Mouse (Mus musculus) limb, embryonic 11.5 days (tissue): ENCODE measurements around the gene Nipal4. TPM values are rescaled to one million over a fixed set of nuclear protein-coding genes. Genes with fewer than 3 reads are reported as not detected.

Experiments
- ATAC-seq: fragments of 200-750 bp; cut with Nextera tagmentation; 2 replicates; pipeline ENCODE4 v1.8.0; 2017; ENCODE audit warnings: low read depth; ENCODE audit not compliant: insufficient number of reproducible peaks, low FRiP score, low TSS enrichment
- DNase-seq: peaks from one replicate; pipeline ENCODE4 v3.0.0-alpha.2; 2015; ENCODE audit warnings: low spot score
- H3K27ac ChIP-seq: fragments of 300-500 bp; sonication (generic); replicated peaks from 2 replicates; pipeline ENCODE4 v1.5.1; 2014; ENCODE audit warnings: low read depth, mild to moderate bottlenecking, low read length
- H3K27me3 ChIP-seq: fragments of 300-500 bp; sonication (generic); 2 replicates; pipeline ENCODE4 v1.6.1; 2014; ENCODE audit warnings: mild to moderate bottlenecking, low read length, mixed read lengths; ENCODE audit not compliant: control insufficient read depth, insufficient read depth
- H3K36me3 ChIP-seq: fragments of 300-500 bp; sonication (generic); 2 replicates; pipeline ENCODE4 v1.6.1; 2014; ENCODE audit warnings: mild to moderate bottlenecking, low read length, moderate library complexity, mixed read lengths; ENCODE audit not compliant: control insufficient read depth, insufficient read depth
- H3K4me1 ChIP-seq: fragments of 300-500 bp; sonication (generic); 2 replicates; pipeline ENCODE4 v1.6.1; 2014; ENCODE audit warnings: low read length, mixed read lengths; ENCODE audit not compliant: control insufficient read depth, insufficient read depth
- H3K4me2 ChIP-seq: fragments of 300-500 bp; sonication (generic); 2 replicates; pipeline ENCODE4 v1.6.1; 2014; ENCODE audit warnings: low read depth, mild to moderate bottlenecking, moderate library complexity; ENCODE audit not compliant: severe bottlenecking
- H3K4me3 ChIP-seq: fragments of 300-500 bp; sonication (generic); 2 replicates; pipeline ENCODE4 v1.5.1; 2014; ENCODE audit warnings: low read depth, low read length
- H3K9ac ChIP-seq: fragments of 300-500 bp; sonication (generic); 2 replicates; pipeline ENCODE4 v1.6.1; 2014; ENCODE audit warnings: mild to moderate bottlenecking, low read length
- H3K9me3 ChIP-seq: fragments of 300-500 bp; sonication (generic); 2 replicates; pipeline ENCODE4 v1.6.1; 2016; ENCODE audit warnings: low read length; ENCODE audit not compliant: control insufficient read depth
- WGBS: fragments of 180-500 bp; shearing (Covaris S2); extraction: QIAGEN DNeasy Blood & Tissue Kit; methylation state at CpG from one replicate; pipeline ENCODE4 v1.1.7; 2014; 5-methylcytosine and 5-hydroxymethylcytosine counted together
- polyA plus RNA-seq: library from polyadenylated mRNA; unstranded; fragments of >200 nt; fragmentation: Nextera tagmentation; extraction: Ambion mirVana; gene quantifications from 2 replicates; pipeline ENCODE4 v1.2.1, GENCODE M21; 2014

The Nipal4 gene
- polyA plus RNA-seq, 1 experiment from 2014 or later = 0.71 TPM

- no peaks in the 10 kb centered on the region for H3K27me3 ChIP-seq
- H3K27ac ChIP-seq = no peak overlapping the region
- H3K9me3 ChIP-seq = no peaks in the 10 kb centered on the region
- H3K4me2 ChIP-seq = no peak overlapping the region
- no peak overlapping the region for H3K9ac ChIP-seq
- WGBS = 92% methylated on average over 7 of the region's 7 CpGs
- H3K4me3 ChIP-seq = no peak overlapping the region
- no peaks in the 10 kb centered on the region; the same call in 1 of the 2 replicates for H3K36me3 ChIP-seq
- DNase-seq = no peak
- H3K4me1 ChIP-seq = no peaks in the 10 kb centered on the region; the same call in 1 of the 2 replicates
- ATAC-seq = no peak
Observed at GRCm38 (mm10) chr11:46126317-46126716, 40.0 kb downstream of the Nipal4 start.

DNA sequence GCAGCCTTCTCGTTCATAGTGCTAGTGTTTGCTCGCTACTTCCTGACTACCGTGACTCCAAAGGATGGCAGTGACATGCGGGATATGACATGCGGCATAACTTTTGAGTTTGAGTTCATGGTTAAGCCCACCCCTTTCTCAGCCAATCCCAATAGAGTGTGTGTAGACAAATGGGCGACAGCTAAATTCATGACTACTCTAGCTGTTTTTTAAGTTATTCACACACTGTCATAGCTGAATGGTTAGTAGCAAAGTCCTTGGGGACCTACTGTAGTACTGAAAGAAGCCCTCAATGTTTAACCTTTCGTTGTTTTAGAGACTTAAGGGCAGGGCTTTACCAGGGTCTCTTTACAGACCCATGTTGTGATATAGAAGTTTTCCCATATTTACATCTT lies 40.5 kb downstream of the Nipal4 start:
- H3K4me3 ChIP-seq = no peak overlapping the region

DNA sequence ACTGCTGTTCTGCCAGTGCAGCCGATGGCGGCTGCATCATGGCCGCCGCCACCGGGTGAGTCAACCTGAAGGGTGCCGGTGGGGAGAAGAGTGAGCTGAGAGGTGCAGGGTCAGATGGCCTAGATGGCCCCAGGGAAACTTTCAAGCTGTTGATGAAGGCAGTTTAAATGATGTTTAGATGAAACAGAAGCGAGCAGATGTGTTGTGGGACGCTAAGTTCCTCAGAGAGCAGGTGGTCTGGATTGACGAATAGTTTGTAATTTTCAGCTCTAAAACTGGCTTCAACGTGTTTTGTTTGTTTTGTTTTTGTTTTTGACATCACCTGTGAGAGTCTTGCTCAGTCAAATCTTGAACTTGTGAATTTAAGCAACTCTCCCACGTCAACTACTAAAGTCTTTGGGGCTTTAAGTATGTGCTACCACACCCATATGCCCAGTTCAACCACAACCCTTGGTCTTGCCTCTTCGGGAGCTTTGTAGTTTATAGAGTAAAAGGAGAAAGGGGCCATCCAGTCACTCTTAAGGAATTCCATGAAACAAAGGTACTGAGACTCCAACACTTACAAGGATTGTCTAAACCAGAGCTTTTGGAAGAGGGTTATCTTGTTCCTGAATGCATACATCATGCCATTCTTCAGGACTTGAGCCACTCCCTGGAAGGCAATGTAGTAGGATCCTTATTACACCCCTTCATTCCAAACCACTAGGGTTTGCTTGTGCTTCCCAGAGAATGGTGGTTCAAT lies 41.0 kb downstream of the Nipal4 start:
- 91% methylated on average over 12 of the region's 12 CpGs for WGBS
- Histone ChIP-seq H3K4me1 (no peaks in the 10 kb centered on the region; the same call in 1 of the 2 replicates), H3K27me3 (no peaks in the 10 kb centered on the region), H3K36me3 (no peaks in the 10 kb centered on the region; the same call in 1 of the 2 replicates), H3K4me3 (no peak overlapping the region), H3K9me3 (no peaks in the 10 kb centered on the region), H3K4me2 (no peak overlapping the region), H3K27ac (no peak overlapping the region), H3K9ac (no peak overlapping the region)
- no peak for ATAC-seq
- no peak for DNase-seq

More for the DNA sequence above, 40.5 kb downstream of the Nipal4 start:
- Histone ChIP-seq H3K9me3 (no peaks in the 10 kb centered on the region), H3K4me2 (no peak overlapping the region), H3K27ac (no peak overlapping the region), H3K36me3 (no peaks in the 10 kb centered on the region; the same call in 1 of the 2 replicates), H3K9ac (no peak overlapping the region), H3K4me1 (no peaks in the 10 kb centered on the region; the same call in 1 of the 2 replicates), H3K27me3 (no peaks in the 10 kb centered on the region)
- DNase-seq = no peak
- WGBS = 92% methylated on average over 7 of the region's 7 CpGs
- ATAC-seq = no peak

GRCm38 (mm10) chr11:46123328-46123866 lies 42.9 kb downstream of the Nipal4 start:
- WGBS = 96% methylated on average over 8 of the region's 8 CpGs
- Histone ChIP-seq H3K36me3 (no peaks in the 10 kb centered on the region), H3K27me3 (no peaks in the 10 kb centered on the region), H3K4me2 (no peak overlapping the region), H3K27ac (no peak overlapping the region), H3K9me3 (no peaks in the 10 kb centered on the region), H3K4me1 (peaks cover 5% of the 10 kb centered on the region; the same call in 1 of the 2 replicates), H3K4me3 (no peak overlapping the region), H3K9ac (no peak overlapping the region)
- no peak for ATAC-seq
- DNase-seq = no peak

- Histone ChIP-seq H3K9me3 (no peaks in the 10 kb centered on the region), H3K27ac (no peak overlapping the region), H3K9ac (no peak overlapping the region), H3K4me1 (peaks cover 5% of the 10 kb centered on the region; the same call in 1 of the 2 replicates), H3K27me3 (no peaks in the 10 kb centered on the region), H3K4me2 (no peak overlapping the region), H3K36me3 (no peaks in the 10 kb centered on the region), H3K4me3 (no peak overlapping the region)
- ATAC-seq (no peak), DNase-seq (no peak)
- 85% methylated on average over 4 of the region's 4 CpGs for WGBS
Observed at GRCm38 (mm10) chr11:46122875-46123274, 43.4 kb downstream of the Nipal4 start.

GRCm38 (mm10) chr11:46121666-46122065 lies 44.6 kb downstream of the Nipal4 start:
- Histone ChIP-seq H3K9me3 (no peaks in the 10 kb centered on the region), H3K36me3 (no peaks in the 10 kb centered on the region), H3K27me3 (no peaks in the 10 kb centered on the region), H3K4me3 (no peak overlapping the region), H3K4me1 (peaks cover 5% of the 10 kb centered on the region; the same call in 1 of the 2 replicates), H3K4me2 (no peak overlapping the region), H3K27ac (no peak overlapping the region), H3K9ac (no peak overlapping the region)
- ATAC-seq (no peak), DNase-seq (no peak)
- 81% methylated on average over 4 of the region's 4 CpGs for WGBS

GRCm38 (mm10) chr11:46120084-46120483 lies 46.2 kb downstream of the Nipal4 start:
- Histone ChIP-seq H3K4me3 (no peak overlapping the region), H3K9ac (no peak overlapping the region), H3K27me3 (no peaks in the 10 kb centered on the region), H3K4me2 (no peak overlapping the region), H3K27ac (no peak overlapping the region), H3K36me3 (no peaks in the 10 kb centered on the region), H3K9me3 (no peaks in the 10 kb centered on the region), H3K4me1 (peaks cover 5% of the 10 kb centered on the region; the same call in 1 of the 2 replicates)
- DNase-seq (no peak), ATAC-seq (peak; percentile 31; the same call in 1 of the 2 replicates)
- 80% methylated on average over 10 of the region's 10 CpGs for WGBS

DNA sequence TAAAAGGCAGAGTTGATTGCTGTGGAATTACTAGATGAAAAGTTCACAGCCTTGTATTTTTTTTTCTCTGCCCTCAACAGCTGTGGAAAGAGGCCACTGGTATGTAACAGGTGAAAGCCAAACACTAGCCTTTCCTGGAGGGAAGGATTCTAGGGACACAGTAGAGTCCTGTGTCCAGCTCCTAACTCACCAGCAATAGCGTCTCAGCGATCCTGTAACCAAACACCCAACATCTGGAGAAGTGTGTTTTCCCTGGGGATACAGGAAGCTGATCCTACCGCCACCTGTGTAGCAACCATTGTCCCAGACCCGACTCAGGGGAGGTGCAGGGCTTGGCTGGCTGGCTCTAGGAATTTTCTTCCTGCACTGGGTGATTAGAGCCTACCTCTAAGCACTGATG lies 46.7 kb downstream of the Nipal4 start:
- Histone ChIP-seq H3K36me3 (no peaks in the 10 kb centered on the region), H3K4me2 (no peak overlapping the region), H3K9me3 (no peaks in the 10 kb centered on the region), H3K27ac (no peak overlapping the region), H3K4me1 (peaks cover 5% of the 10 kb centered on the region; the same call in 1 of the 2 replicates), H3K27me3 (no peaks in the 10 kb centered on the region), H3K4me3 (no peak overlapping the region), H3K9ac (no peak overlapping the region)
- DNase-seq = peak; percentile 77
- ATAC-seq = peak; percentile 83
- 5% methylated on average over 4 of the region's 4 CpGs for WGBS
